Mouse (Mus musculus) spleen, postnatal 36 days (tissue): ENCODE results near the gene Hoxc13.

Experiments used
- DNase-seq, 2 experiments: peaks; one replicate each; pipeline ENCODE4 v3.0.0; 2022; ENCODE audit warnings: low spot score in 2 of 2, mixed read lengths in 1 of 2

Hoxc13 gene

DNA sequence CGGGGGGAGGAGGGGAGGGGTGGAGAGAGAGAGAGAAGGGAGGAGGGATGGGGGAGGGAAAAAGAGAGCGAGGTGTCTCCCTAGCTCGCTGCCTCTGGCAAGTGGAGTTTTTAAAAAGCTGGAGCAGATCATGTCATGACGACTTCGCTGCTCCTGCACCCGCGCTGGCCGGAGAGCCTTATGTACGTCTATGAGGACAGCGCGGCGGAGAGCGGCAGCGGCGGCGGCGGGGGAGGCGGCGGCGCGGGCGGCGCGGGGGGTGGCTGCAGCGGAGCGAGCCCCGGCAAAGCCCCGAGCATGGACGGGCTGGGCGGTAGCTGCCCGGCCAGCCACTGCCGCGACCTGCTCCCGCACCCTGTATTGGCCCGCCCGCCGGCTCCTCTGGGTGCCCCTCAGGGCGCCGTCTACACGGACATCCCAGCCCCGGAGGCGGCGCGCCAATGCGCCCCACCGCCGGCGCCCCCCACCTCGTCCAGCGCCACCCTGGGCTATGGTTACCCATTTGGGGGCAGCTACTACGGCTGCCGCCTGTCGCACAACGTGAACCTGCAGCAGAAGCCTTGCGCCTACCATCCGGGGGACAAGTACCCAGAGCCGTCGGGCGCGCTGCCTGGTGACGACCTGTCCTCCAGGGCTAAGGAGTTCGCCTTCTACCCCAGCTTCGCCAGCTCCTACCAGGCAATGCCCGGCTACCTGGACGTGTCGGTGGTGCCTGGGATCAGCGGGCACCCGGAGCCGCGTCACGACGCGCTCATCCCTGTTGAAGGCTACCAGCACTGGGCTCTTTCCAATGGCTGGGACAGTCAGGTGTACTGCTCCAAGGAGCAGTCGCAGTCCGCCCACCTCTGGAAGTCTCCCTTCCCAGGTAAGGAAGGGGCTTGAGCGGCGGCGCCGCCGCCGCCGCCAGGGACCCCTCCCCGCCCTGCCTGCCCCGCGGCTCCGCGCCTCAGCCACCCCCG, at the start of gene Hoxc13:
Hoxc13 (plus strand) TSS at position 51 of the 959 bp plus-strand sequence.
- DNase-seq = no peak

DNA sequence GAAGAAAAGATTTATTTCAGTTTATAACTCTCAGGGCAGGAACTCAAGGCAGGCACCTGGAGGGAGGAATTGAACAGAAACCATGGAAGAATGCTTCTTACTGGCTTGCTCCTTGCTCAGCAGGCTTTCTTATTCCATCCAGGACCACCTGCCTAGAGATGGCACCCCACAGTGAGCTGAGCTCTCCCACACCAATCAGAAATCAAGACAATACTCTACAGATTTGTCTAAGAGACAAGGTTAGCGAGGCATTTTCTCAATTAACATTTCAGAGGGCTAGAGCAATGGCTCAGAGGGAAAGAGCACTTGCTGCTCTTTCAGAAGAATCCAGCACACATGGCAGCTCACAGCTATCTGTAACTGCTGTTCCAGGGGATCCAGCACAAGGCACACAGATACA, 35.1 kb upstream of the Hoxc13 start:
- no peak for DNase-seq

GRCm38 (mm10) chr15:102895115-102895514, 25.8 kb upstream of the Hoxc13 start:
- DNase-seq = no peak

GRCm38 (mm10) chr15:102904946-102905345, 16.0 kb upstream of the Hoxc13 start:
- no peak for DNase-seq

DNA sequence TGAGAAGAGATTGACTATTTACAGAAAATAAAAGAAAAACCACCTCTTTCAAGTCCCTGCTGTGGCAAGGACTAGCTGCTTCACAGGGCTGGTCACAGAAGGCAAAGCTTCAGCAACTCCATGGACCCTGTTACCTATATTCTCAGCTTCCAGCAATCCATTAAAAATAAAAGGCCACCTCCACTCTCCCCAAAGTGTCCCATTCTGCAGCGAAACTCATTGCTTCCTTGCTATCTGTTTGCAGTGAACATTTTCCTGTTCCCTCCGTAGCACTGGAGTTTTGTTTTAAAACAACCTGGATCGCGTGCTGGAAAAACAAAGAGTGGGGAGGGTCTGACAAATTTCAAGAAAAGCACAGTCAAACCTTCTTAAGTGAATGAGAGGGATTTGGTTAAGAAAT, 11.4 kb upstream of the Hoxc13 start:
- DNase-seq = no peak

DNA sequence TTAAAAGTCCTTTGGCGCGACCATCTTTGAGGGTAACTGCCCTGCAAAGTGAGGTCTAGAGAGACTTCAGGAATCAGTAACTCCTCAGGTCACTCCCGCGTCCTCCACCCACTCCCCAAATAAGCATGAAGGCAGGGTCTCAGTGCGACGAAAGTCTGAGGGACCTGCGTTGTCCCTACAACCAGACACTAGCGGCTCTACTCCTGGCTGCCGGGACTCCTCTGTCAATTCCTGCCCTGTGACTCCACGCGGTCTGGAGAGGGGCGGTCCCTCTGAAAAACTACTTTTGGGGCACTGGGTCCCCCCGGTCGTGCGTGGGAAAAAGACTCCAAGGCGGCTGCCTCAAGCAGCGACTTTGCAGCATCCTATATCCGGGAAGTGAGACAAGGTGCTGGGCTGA, 10.9 kb upstream of the Hoxc13 start:
- DNase-seq = no peak

GRCm38 (mm10) chr15:102910496-102911095, 10.3 kb upstream of the Hoxc13 start:
- DNase-seq = no peak

DNA sequence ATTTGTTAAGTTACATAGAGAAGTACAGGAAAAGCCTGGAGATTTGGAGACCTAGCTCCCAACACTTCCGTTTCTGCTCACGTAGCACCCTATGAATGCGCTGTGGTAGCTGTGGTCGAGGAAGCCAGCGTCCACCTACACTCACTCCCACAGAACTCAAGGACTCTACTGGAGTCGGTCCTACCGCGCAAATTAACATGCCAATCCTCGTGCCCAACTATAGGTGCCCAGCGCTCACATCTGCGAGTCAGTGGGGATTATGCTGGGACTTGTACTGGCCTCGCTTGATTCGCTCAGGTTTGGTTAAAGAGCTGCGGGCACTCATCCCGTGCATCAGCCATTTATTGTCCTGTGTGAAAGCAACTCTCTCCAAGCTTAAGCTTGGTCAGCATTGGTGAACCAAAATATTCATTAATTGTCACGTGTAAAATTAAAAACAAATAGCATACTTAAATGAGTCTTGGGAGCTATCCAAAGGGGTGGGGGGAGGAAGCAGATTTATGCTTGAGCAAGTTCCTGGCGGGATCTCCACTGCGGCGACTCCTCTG, 7.8 kb upstream of the Hoxc13 start:
- no peak for DNase-seq

DNA sequence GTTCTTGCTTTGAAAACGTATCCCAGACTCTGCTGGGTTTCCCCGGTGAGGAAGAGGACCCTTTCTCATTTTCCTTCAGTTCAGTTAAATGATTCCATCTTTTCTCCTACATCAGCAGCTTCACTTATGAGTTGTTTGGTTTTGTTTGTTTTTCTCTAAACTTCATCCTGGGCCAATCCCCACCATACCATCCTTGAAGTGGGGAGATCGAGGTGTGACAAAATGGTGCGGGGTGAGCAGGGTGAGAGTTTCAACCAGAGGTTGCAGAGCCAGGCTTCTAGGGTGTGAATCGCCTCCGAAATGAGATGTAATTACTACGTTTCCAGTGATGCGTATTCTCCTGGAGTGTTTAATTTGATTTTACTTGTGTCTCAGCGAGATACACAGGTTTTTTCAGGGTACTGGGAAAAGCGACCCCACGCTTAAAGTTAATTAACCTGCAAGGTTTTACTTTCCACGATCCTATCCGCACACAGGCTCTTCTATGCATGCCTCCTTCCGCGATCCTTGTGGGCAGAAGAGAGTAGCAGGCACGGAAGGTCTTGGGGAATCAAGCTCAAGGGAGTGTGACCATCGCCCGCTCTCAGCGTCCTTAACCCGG, 2.8 kb upstream of the Hoxc13 start:
- no peak for DNase-seq

GRCm38 (mm10) chr15:102918611-102919265, 2.2 kb upstream of the Hoxc13 start:
- DNase-seq = no peak

GRCm38 (mm10) chr15:102919336-102920180, 1.3 kb upstream of the Hoxc13 start:
- DNase-seq = no peak

DNA sequence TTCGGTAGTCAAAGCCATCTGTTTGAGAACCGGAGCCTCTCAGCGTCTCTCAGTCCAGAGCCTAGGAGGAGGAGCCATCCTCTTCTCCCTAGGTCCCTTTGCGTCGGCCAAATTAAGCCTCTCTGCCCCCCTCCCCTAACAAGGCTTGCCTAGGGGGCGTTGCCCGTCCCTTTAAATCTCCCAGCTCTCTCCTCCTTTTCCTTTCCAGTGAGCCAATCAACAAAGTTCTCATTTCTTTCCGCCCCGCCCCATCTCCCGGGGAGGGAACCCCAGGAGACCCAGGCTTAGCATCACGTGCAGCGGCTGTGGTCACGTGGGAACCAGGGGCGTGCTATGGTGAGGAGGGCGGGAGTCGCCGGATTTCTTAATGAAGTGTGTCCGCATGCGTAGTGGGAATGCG, 284 bp upstream of the Hoxc13 start:
- no peak for DNase-seq

GRCm38 (mm10) chr15:102922012-102922362, 1.1 kb downstream of the Hoxc13 start:
- DNase-seq = no peak

GRCm38 (mm10) chr15:102922636-102923500, 2.0 kb downstream of the Hoxc13 start:
- no peak for DNase-seq

- DNase-seq = no peak
These were observed 6.2 kb downstream of the Hoxc13 start for GRCm38 (mm10) chr15:102927032-102927645.

- DNase-seq = no peak
These were observed 10.9 kb downstream of the Hoxc13 start for GRCm38 (mm10) chr15:102931706-102932358.

GRCm38 (mm10) chr15:102934438-102934837, 13.5 kb downstream of the Hoxc13 start:
- DNase-seq = no peak

DNA sequence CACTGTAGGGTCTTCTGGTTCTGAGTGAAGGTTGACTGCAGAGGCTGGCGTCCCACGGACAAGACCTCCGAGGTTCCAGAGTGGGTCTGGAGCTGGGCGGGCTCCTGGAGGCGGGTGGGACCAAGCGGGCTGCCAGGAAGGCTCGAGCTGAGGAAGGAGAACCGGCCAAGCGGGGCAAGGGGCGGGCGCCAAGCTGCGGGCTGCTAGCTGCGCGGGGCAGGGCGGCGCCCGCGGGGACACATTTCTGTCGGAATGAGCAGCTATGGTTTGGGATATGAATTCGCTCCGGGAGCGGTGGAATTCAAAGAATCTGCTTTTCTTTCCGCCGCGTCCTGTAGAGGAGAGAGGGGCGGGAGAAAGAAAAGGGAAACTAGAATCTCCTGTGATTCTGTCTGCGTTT, 14.0 kb downstream of the Hoxc13 start:
- no peak for DNase-seq
